Mouse (Mus musculus): ENCODE results near the gene Hephl1. TPM values are rescaled to one million over a fixed set of nuclear protein-coding genes. Genes with fewer than 3 reads are reported as not detected.

The Hephl1 gene
- polyA plus RNA-seq, 1 experiment from 2014 or later, result 0.03 TPM

DNA sequence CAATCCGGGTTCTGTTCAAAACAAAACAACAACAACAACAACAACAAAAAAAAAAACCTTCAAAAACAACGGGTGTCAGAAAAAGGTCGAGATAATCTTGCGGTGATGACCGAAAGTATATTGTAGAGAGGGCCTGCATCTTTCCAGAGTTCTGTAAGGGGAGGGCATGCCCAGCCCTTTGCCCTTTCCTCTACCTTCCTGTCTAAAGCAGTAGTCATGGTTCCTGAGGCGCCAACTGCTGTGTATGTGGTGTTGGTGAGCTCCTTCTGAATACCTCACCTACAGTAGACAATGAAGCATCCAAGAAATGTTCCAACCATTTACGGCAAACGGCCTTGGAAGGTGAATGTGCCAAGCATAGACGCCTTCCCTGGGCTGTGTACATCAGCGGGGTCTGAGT lies 66.2 kb downstream of the Hephl1 start:
- H3K9me3 ChIP-seq (replicated peaks), result no peaks in the 10 kb centered on the region
- 0 out of 2 replicates have a peak, but pooled peaks cover 3% of the 10 kb centered on the region for H3K27me3 ChIP-seq
- peak overlapping the region; percentile 91 for H3K4me3 ChIP-seq
- peak overlapping the region; percentile 86; the same call in 1 of the 2 replicates for H3K9ac ChIP-seq
- WGBS, result 41% methylated on average over 10 of the region's 10 CpGs
- peaks cover 14% of the 10 kb centered on the region for H3K4me1 ChIP-seq (replicated peaks)
- ATAC-seq (replicated peaks; ENCODE audit: insufficient number of reproducible peaks, insufficient read depth, low FRiP score, low read depth), result no peak
- no peaks in the 10 kb centered on the region for H3K36me3 ChIP-seq
- peak overlapping the region; percentile 81 for H3K27ac ChIP-seq
- H3K4me2 ChIP-seq, result peak overlapping the region; percentile 90

DNA sequence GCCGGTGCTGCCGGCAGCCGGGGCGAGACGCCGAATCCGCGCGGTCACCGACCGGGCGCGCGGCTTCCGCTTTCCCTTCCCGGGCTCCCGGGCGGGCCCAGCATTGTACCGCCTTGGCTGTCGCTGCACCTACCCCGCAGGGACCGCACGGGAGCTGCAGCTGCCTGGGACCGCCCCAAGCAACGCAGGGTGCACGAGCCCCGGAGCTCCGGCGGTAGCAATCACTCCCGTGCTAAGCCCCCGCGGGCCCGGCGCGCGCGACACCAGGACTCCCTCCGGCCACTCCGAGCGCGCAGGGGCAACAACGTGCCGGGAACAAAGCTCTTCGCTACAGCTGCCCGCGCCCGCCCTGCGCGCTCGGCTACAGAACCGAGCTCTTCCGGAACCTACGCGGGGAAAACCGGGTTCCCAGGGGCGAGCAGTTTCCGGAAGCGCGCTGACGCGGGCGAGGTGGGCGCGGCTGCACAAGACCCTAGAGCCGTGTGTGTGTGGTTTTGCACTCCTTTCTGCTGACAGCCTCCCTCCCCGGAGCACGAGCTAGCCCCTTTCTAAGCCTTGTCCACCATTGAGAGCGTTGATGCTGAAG lies 66.7 kb downstream of the Hephl1 start, which contains the start of gene Panx1:
Gene Panx1 (minus strand): TSS at position 395 of the 586 bp plus-strand sequence.
- H3K4me2 ChIP-seq, result peak within 1 kb of the TSS; percentile 90
- H3K4me1 ChIP-seq (replicated peaks), result peaks cover 14% of the 10 kb centered on the region
- peak within 1 kb of the TSS; percentile 91 for H3K4me3 ChIP-seq
- ATAC-seq (replicated peaks; ENCODE audit: insufficient number of reproducible peaks, insufficient read depth, low FRiP score, low read depth), result peak; percentile 73
- H3K27ac ChIP-seq, result peak within 1 kb of the TSS; percentile 81
- no peaks in the 10 kb centered on the region for H3K36me3 ChIP-seq
- under 1% methylated on average over 68 of the region's 68 CpGs for WGBS
- H3K27me3 ChIP-seq, result 0 out of 2 replicates have a peak, but pooled peaks cover 3% of the 10 kb centered on the region
- peak within 1 kb of the TSS; percentile 86 for H3K9ac ChIP-seq
- H3K9me3 ChIP-seq (replicated peaks), result no peaks in the 10 kb centered on the region

DNA sequence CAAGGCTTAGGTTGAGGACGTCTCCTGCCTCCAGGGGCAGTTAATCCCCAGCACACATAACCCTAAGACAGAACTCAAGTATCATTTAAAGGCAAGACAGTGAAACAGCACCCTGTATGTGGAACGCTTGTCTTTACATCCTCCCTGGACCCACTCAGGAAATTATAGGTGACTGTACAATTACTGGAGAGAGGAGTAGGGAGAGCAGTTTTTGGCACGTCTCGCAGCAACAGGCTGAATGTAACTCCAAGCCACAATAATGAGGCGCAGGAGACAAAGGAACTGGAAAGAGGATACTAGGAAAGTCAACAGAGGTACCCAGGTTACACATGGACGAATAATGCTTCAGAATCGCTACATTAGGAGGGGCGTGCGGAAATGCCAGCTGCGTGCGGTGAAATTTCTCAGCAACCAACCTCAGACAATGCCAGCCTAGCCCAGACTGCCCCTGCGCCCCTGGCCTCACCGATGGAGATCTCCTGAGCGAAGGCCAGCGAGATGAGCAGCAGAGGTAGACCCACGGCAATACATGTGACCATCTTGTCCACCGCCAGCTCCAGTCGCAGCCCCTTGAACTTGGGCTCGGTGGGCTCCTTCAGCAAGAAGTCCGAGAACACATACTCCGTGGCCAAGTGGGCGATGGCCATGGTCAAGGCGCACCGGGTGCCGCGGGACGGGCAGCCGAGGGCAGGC lies 67.4 kb downstream of the Hephl1 start:
- H3K36me3 ChIP-seq, result no peaks in the 10 kb centered on the region
- ATAC-seq (replicated peaks; ENCODE audit: insufficient number of reproducible peaks, insufficient read depth, low FRiP score, low read depth), result 0 out of 2 replicates have a peak, but pooled peaks have one; percentile 24
- WGBS, result 1% methylated on average over 28 of the region's 28 CpGs
- H3K4me2 ChIP-seq, result peak overlapping the region; percentile 90
- peak overlapping the region; percentile 81 for H3K27ac ChIP-seq
- H3K27me3 ChIP-seq, result 0 out of 2 replicates have a peak, but pooled peaks cover 3% of the 10 kb centered on the region
- peak overlapping the region; percentile 86 for H3K9ac ChIP-seq
- H3K4me1 ChIP-seq (replicated peaks), result peaks cover 14% of the 10 kb centered on the region
- H3K4me3 ChIP-seq, result peak overlapping the region; percentile 91
- H3K9me3 ChIP-seq (replicated peaks), result no peaks in the 10 kb centered on the region

DNA sequence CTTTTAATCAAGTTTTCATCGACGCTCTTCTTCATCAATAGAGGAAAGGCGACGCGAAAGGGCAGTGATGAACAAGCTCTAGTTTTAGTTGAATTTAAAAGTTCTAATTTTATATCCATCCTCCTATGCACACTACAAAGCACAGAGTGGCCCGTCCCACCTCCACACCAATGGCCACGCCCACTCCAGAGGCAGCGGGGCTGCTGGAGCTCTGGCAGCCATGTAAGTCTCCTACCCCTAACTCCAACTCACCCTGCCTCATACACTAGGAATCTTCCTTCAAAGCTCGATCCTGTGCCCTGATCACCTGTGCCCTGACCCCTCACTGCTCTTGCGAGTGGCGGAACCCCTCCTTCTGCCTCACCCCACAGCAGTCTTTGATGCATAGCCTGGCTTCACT lies 70.4 kb downstream of the Hephl1 start:
- H3K27ac ChIP-seq, result no peak overlapping the region
- no peak overlapping the region for H3K4me2 ChIP-seq
- H3K4me1 ChIP-seq (replicated peaks), result peaks cover 17% of the 10 kb centered on the region
- H3K27me3 ChIP-seq, result no peaks in the 10 kb centered on the region
- H3K4me3 ChIP-seq, result no peak overlapping the region
- H3K9me3 ChIP-seq (replicated peaks), result no peaks in the 10 kb centered on the region
- WGBS, result 84% methylated on average over 11 of the region's 11 CpGs
- no peaks in the 10 kb centered on the region for H3K36me3 ChIP-seq
- H3K9ac ChIP-seq, result no peak overlapping the region
- no peak for ATAC-seq (replicated peaks; ENCODE audit: insufficient number of reproducible peaks, insufficient read depth, low FRiP score, low read depth)

DNA sequence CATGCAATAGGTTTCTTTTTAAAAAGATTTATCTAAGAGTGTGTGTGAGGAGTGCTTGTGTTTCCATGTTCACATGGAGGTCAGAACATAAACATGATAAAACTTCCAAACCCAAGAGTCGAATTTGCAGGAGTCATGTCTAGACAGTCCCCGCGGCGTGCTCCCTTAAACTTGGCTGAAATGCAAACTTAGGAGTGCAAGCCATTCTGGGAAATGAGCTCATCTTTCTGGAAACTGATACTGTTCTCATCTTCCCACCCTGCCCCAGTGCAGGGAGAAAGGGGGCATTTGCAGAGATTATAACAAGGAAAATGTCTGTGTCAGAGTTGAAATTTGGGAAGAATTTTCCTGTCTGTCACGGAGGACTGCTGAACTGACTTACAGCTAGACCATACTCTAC lies 72.1 kb downstream of the Hephl1 start:
- no peak overlapping the region for H3K4me3 ChIP-seq
- ATAC-seq (replicated peaks; ENCODE audit: insufficient number of reproducible peaks, insufficient read depth, low FRiP score, low read depth), result no peak
- peaks cover 12% of the 10 kb centered on the region for H3K4me1 ChIP-seq (replicated peaks)
- H3K4me2 ChIP-seq, result no peak overlapping the region
- H3K27ac ChIP-seq, result 0 out of 2 replicates have a peak overlapping the region, but pooled peaks have one; percentile 18
- no peaks in the 10 kb centered on the region for H3K9me3 ChIP-seq (replicated peaks)
- H3K36me3 ChIP-seq, result no peaks in the 10 kb centered on the region
- no peak overlapping the region for H3K9ac ChIP-seq
- 60% methylated on average over 5 of the region's 5 CpGs for WGBS
- H3K27me3 ChIP-seq, result no peaks in the 10 kb centered on the region

DNA sequence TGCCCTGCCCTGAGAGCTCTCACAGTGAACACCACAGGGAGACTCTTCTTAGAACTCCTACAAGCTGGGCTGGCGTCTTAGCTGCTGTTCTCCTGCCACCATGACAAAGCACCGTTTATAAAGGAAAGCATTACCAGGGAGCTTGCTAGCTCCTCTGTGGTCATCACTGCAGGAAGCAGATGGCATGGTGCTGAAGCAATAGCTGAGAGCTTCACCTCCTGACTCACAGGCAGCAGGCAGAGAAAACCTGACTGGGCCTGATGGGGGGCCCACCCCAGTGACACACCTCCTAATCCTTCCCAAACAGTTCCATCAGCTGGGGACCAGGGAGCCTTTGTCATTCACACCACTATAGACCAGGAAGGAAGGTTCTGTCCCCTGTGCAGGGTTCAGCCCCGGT lies 74.2 kb downstream of the Hephl1 start:
- Histone ChIP-seq H3K4me3 (no peak overlapping the region), H3K4me2 (no peak overlapping the region), H3K9ac (no peak overlapping the region), H3K36me3 (no peaks in the 10 kb centered on the region), H3K27ac (no peak overlapping the region), H3K27me3 (no peaks in the 10 kb centered on the region), H3K9me3 (replicated peaks) (no peaks in the 10 kb centered on the region), H3K4me1 (replicated peaks) (peaks cover 7% of the 10 kb centered on the region; the same call in 1 of the 2 replicates)
- WGBS, result 64% methylated on average over 3 of the region's 3 CpGs
- ATAC-seq (replicated peaks; ENCODE audit: insufficient number of reproducible peaks, insufficient read depth, low FRiP score, low read depth), result no peak

DNA sequence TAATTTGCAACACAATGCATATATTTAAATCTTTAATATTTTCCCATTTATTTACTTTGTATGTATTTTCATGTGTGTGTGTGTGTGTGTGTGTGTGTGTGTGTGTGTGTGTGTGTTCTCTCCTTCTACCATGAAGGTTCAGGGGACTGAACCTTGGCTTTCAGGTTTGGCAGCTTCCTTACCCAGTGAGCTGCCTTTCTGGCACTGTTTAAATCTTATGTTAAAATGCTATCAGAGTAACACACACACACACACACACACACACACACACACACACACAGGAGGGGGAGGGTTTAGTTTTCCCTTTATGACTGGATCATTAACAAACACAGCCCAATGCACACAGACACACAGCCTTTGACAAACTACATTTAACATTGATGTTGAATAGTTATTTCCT lies 74.7 kb downstream of the Hephl1 start:
- Histone ChIP-seq H3K4me2 (no peak overlapping the region), H3K4me3 (no peak overlapping the region), H3K27ac (no peak overlapping the region), H3K27me3 (no peaks in the 10 kb centered on the region), H3K36me3 (no peaks in the 10 kb centered on the region), H3K4me1 (replicated peaks) (peaks cover 7% of the 10 kb centered on the region; the same call in 1 of the 2 replicates), H3K9ac (no peak overlapping the region), H3K9me3 (replicated peaks) (no peaks in the 10 kb centered on the region)
- ATAC-seq (replicated peaks; ENCODE audit: insufficient number of reproducible peaks, insufficient read depth, low FRiP score, low read depth), result no peak

DNA sequence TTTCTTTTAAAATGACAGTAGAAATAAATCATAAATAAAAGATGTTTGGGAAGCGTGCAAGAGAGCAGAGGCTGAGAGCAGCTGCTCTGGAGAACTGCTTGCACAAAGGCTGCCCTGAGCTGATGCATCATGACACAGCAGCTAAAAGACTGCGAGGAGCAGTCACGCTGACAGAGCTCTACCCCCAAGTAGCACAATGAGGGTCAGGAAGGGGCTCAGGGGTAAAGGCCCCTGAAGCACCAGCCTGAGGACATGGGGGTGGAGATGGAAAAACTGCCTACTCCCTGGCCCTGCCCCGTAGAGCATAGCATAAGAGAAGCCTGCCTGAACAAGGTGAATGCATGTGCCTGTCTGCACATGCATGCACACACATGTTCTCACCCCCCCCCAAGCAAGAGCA lies 75.1 kb downstream of the Hephl1 start:
- peaks cover 7% of the 10 kb centered on the region; the same call in 1 of the 2 replicates for H3K4me1 ChIP-seq (replicated peaks)
- H3K4me3 ChIP-seq, result no peak overlapping the region
- no peaks in the 10 kb centered on the region for H3K36me3 ChIP-seq
- H3K27me3 ChIP-seq, result no peaks in the 10 kb centered on the region
- no peak overlapping the region for H3K4me2 ChIP-seq
- ATAC-seq (replicated peaks; ENCODE audit: insufficient number of reproducible peaks, insufficient read depth, low FRiP score, low read depth), result no peak
- H3K27ac ChIP-seq, result no peak overlapping the region
- H3K9me3 ChIP-seq (replicated peaks), result no peaks in the 10 kb centered on the region
- 69% methylated on average over 4 of the region's 4 CpGs for WGBS
- H3K9ac ChIP-seq, result no peak overlapping the region

DNA sequence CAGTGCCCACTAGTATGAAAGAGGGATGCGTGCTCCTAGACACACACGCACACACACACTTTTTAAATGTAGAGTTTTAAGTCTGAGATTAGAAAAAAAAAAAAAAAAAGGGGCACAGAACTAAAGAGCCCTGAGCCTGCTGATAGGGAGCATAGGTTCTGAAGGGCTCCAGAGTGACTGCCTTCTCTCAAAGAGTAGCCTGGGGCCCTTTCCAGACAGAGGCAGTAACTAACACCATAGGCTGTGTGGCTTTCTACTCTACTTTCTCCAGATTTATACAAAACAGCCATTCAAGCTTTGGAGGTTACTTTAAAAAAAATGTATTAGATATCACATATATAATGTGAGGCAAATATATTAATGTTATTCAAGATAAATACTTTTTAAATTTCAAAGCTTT lies 75.5 kb downstream of the Hephl1 start:
- peaks cover 8% of the 10 kb centered on the region; the same call in 1 of the 2 replicates for H3K4me1 ChIP-seq (replicated peaks)
- no peak for ATAC-seq (replicated peaks; ENCODE audit: insufficient number of reproducible peaks, insufficient read depth, low FRiP score, low read depth)
- H3K4me2 ChIP-seq, result no peak overlapping the region
- WGBS, result 82% methylated on average over 2 of the region's 2 CpGs
- H3K4me3 ChIP-seq, result no peak overlapping the region
- no peaks in the 10 kb centered on the region for H3K9me3 ChIP-seq (replicated peaks)
- H3K9ac ChIP-seq, result no peak overlapping the region
- no peaks in the 10 kb centered on the region for H3K36me3 ChIP-seq
- H3K27me3 ChIP-seq, result no peaks in the 10 kb centered on the region
- H3K27ac ChIP-seq, result no peak overlapping the region

DNA sequence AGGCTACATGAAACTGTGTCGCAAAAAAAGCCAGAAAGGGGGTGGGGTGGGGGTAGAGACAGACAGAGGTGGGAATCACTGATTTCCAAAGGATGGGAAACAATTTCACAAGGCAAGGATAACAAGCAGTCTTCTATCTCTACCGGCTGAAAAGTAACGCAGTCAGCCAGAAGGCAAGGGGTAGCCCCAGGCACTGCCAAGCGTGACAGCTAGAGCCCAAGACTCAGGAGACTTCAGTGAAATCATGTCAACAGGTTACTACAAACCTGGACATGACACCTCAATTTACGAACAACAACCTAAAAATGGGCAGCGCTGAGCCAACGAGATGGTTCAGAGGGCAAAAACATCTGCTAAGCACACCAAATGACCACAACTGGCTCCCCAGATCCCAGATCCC lies 75.9 kb downstream of the Hephl1 start:
- Histone ChIP-seq H3K4me1 (replicated peaks) (peaks cover 10% of the 10 kb centered on the region; the same call in 1 of the 2 replicates), H3K36me3 (no peaks in the 10 kb centered on the region), H3K27ac (no peak overlapping the region), H3K4me3 (no peak overlapping the region), H3K9me3 (replicated peaks) (no peaks in the 10 kb centered on the region), H3K27me3 (no peaks in the 10 kb centered on the region), H3K4me2 (no peak overlapping the region), H3K9ac (no peak overlapping the region)
- ATAC-seq (replicated peaks; ENCODE audit: insufficient number of reproducible peaks, insufficient read depth, low FRiP score, low read depth), result no peak
- 89% methylated on average over 7 of the region's 7 CpGs for WGBS

DNA sequence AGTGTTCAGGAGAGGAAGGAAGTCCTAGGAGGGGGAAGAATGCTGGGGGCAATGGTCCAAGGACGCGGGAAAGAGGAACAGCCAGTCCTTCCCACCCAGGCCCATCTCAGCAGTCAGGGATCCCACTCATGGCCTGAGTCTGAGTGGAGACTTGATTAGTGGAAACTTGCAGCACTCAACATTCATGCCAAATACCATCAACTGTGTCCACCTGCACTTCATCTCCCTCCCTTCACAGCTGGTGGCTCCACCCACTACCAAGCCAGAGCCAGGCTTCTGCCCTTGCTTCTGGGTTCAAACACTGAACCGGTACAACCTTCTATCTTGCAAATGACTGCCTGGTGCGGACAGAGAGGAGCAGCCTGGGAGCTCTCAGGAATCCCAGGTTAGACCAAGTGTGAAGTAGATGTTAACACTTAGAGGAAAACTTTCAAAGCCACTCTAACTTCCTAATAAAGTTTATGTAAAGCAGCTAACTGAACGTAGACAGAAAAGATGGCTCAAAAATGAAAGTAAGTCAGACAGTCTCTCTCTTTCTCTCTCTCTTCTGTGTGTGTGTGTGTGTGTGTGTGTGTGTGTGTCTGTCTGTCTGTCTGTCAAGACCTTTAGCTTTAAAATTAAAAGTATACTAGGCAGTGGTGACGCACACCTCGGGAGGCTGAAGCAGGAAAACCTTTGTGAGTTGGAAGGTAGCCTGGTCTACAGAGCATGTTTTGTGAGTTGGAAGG lies 77.2 kb downstream of the Hephl1 start:
- no peak overlapping the region for H3K27ac ChIP-seq
- H3K27me3 ChIP-seq, result no peaks in the 10 kb centered on the region
- WGBS, result 70% methylated on average over 7 of the region's 7 CpGs
- no peaks in the 10 kb centered on the region for H3K9me3 ChIP-seq (replicated peaks)
- H3K4me1 ChIP-seq (replicated peaks), result peaks cover 16% of the 10 kb centered on the region; the same call in 1 of the 2 replicates
- H3K9ac ChIP-seq, result no peak overlapping the region
- 0 out of 2 replicates have a peak, but pooled peaks have one; percentile 14 for ATAC-seq (replicated peaks; ENCODE audit: insufficient number of reproducible peaks, insufficient read depth, low FRiP score, low read depth)
- no peaks in the 10 kb centered on the region for H3K36me3 ChIP-seq
- no peak overlapping the region for H3K4me3 ChIP-seq
- H3K4me2 ChIP-seq, result no peak overlapping the region

Data from heart, embryonic 15.5 days (tissue).